Mouse (Mus musculus) stomach, embryonic 15.5 days (tissue): ENCODE results near the gene Serpinb1a. TPM values are rescaled to one million over a fixed set of nuclear protein-coding genes. Genes with fewer than 3 reads are reported as not detected.
A peak's percentile ranks its signal among the peaks of the same experiment; 100 is the strongest.

Experiments
- ATAC-seq: fragments of 200-750 bp; cut with Nextera tagmentation; 2 replicates; pipeline ENCODE4 v1.8.0; 2017; ENCODE audit warnings: low read depth, moderate number of reproducible peaks, moderate TSS enrichment; ENCODE audit not compliant: insufficient read depth, low FRiP score
- H3K27ac ChIP-seq: fragments of 300-500 bp; sonication (generic); 2 replicates; pipeline ENCODE4 v1.5.1; 2015; ENCODE audit warnings: mild to moderate bottlenecking, inconsistent platforms
- H3K27me3 ChIP-seq: fragments of 300-500 bp; sonication (generic); replicated peaks from 2 replicates; pipeline ENCODE4 v1.6.1; 2015; ENCODE audit warnings: inconsistent platforms
- H3K36me3 ChIP-seq: fragments of 300-500 bp; sonication (generic); 2 replicates; pipeline ENCODE4 v1.6.1; 2015; ENCODE audit warnings: inconsistent platforms
- H3K4me1 ChIP-seq: fragments of 300-500 bp; sonication (generic); 2 replicates; pipeline ENCODE4 v1.6.1; 2015; ENCODE audit warnings: inconsistent platforms
- H3K4me2 ChIP-seq: fragments of 300-500 bp; sonication (generic); 2 replicates; pipeline ENCODE4 v1.6.1; 2015; ENCODE audit warnings: mild to moderate bottlenecking, inconsistent platforms
- H3K4me3 ChIP-seq: fragments of 300-500 bp; sonication (generic); replicated peaks from 2 replicates; pipeline ENCODE4 v1.5.1; 2015; ENCODE audit warnings: inconsistent platforms
- H3K9ac ChIP-seq: fragments of 300-500 bp; sonication (generic); 2 replicates; pipeline ENCODE4 v1.6.1; 2015; ENCODE audit warnings: inconsistent platforms
- H3K9me3 ChIP-seq: fragments of 300-500 bp; sonication (generic); 2 replicates; pipeline ENCODE4 v1.6.1; 2016; ENCODE audit warnings: inconsistent platforms
- WGBS: fragments of 180-500 bp; shearing (Covaris S2); methylation state at CpG from one replicate; pipeline ENCODE4 v1.1.7; 2015; 5-methylcytosine and 5-hydroxymethylcytosine counted together
- polyA plus RNA-seq: library from polyadenylated mRNA; unstranded; fragments of >200 nt; fragmentation: Nextera tagmentation; extraction: Ambion mirVana; gene quantifications from 2 replicates; pipeline ENCODE4 v1.2.1, GENCODE M21; 2015

Serpinb1a gene
- polyA plus RNA-seq, 1 experiment from 2014 or later = 74.9 TPM

DNA sequence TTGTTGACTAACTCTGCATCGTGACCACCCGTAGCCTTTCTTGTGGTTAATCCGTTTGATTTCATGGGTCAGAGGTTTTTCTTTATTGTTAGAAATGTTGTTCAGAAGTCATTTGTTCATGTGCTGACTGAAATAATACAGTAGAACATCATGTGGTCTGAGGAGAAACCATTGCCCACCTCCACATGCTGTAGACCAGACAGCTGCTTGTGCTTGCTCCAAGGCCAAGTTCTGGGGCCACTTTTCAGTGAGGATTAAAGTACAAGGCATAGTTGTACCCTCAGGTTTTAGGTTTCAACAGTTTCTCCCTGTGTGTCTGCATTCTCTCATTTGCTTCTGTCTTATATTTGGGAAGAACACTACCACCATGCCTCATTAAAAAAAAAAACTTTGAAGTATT lies 43.4 kb downstream of the Serpinb1a start:
- H3K9me3 ChIP-seq = no peaks in the 10 kb centered on the region
- no peak overlapping the region for H3K9ac ChIP-seq
- no peaks in the 10 kb centered on the region for H3K27me3 ChIP-seq
- no peak overlapping the region for H3K27ac ChIP-seq
- H3K36me3 ChIP-seq = peaks cover 15% of the 10 kb centered on the region; the same call in 1 of the 2 replicates
- no peak for ATAC-seq
- no peak overlapping the region for H3K4me2 ChIP-seq
- WGBS = 90% methylated on average over 3 of the region's 3 CpGs
- no peak overlapping the region for H3K4me3 ChIP-seq
- peaks cover 15% of the 10 kb centered on the region for H3K4me1 ChIP-seq

GRCm38 (mm10) chr13:32806820-32807219 lies 44.2 kb downstream of the Serpinb1a start:
- no peak overlapping the region for H3K27ac ChIP-seq
- H3K9ac ChIP-seq = no peak overlapping the region
- no peaks in the 10 kb centered on the region for H3K9me3 ChIP-seq
- H3K36me3 ChIP-seq = peaks cover 15% of the 10 kb centered on the region; the same call in 1 of the 2 replicates
- H3K27me3 ChIP-seq = no peaks in the 10 kb centered on the region
- WGBS = 89% methylated on average over 7 of the region's 7 CpGs
- ATAC-seq = no peak
- H3K4me2 ChIP-seq = no peak overlapping the region
- peaks cover 15% of the 10 kb centered on the region for H3K4me1 ChIP-seq
- H3K4me3 ChIP-seq = no peak overlapping the region

DNA sequence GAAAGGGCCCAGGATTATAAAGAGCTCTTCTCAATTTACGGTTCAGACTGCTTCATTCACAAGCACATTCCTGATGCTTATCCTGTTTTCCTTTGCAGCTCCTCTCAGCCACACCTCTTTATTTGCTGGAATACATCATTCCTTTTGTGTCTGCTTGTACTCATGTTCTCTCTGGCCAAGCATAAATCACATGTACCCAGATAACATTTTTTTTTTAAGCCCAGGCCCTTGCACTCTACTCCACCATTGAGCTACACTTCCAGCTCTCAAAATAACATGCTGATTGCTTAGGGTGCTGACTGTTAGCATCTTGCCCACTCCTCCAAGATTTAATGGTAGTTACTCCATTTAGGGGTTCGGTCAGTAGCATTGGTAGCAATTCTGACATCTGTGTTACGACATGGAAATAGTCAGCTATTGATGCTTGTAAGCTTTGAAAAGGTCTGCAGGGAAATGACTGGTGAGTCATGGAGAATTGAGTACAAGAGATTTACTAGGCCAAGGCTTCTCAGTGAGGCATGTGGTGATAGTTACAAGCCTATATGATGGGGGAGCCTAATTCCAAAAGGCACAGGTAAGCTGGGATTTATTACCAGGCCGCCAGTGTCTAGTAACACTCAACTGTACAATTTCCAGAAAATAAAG lies 47.2 kb downstream of the Serpinb1a start:
- H3K4me3 ChIP-seq = peak overlapping the region; percentile 91
- no peaks in the 10 kb centered on the region for H3K9me3 ChIP-seq
- H3K36me3 ChIP-seq = peaks cover 11% of the 10 kb centered on the region; the same call in 1 of the 2 replicates
- peaks cover 15% of the 10 kb centered on the region for H3K4me1 ChIP-seq
- H3K27ac ChIP-seq = no peak overlapping the region
- no peaks in the 10 kb centered on the region for H3K27me3 ChIP-seq
- H3K4me2 ChIP-seq = peak overlapping the region; percentile 92
- no peak for ATAC-seq
- 71% methylated on average over 4 of the region's 4 CpGs for WGBS
- H3K9ac ChIP-seq = no peak overlapping the region

- peak within 1 kb of the TSS; percentile 75 for H3K9ac ChIP-seq
- under 1% methylated on average over 94 of the region's 95 CpGs for WGBS
- peak within 1 kb of the TSS; percentile 91 for H3K4me3 ChIP-seq
- H3K27me3 ChIP-seq = no peaks in the 10 kb centered on the region
- H3K36me3 ChIP-seq = peaks cover 4% of the 10 kb centered on the region; the same call in 1 of the 2 replicates
- H3K4me2 ChIP-seq = peak within 1 kb of the TSS; percentile 92
- peak; percentile 8 for ATAC-seq
- H3K9me3 ChIP-seq = no peaks in the 10 kb centered on the region
- peak within 1 kb of the TSS; percentile 74 for H3K27ac ChIP-seq
- H3K4me1 ChIP-seq = peaks cover 15% of the 10 kb centered on the region
Observed at GRCm38 (mm10) chr13:32802259-32803081, 48.5 kb downstream of the Serpinb1a start, which contains the start of gene D930007J09Rik. Gene D930007J09Rik (minus strand): TSS chr13:32802849.

- Histone ChIP-seq H3K9me3 (no peaks in the 10 kb centered on the region), H3K4me3 (peak within 1 kb of the TSS; percentile 91), H3K9ac (peak within 1 kb of the TSS; percentile 75), H3K4me1 (peaks cover 12% of the 10 kb centered on the region), H3K27me3 (no peaks in the 10 kb centered on the region), H3K4me2 (peak within 1 kb of the TSS; percentile 92), H3K36me3 (peaks cover 2% of the 10 kb centered on the region; the same call in 1 of the 2 replicates), H3K27ac (peak within 1 kb of the TSS; percentile 74)
- WGBS = under 1% methylated on average over 50 of the region's 51 CpGs
- ATAC-seq = peak; percentile 97
Observed at GRCm38 (mm10) chr13:32801693-32802221, 49.2 kb downstream of the Serpinb1a start, which contains the start of gene Wrnip1. Gene Wrnip1 (plus strand): TSS chr13:32802038.

DNA sequence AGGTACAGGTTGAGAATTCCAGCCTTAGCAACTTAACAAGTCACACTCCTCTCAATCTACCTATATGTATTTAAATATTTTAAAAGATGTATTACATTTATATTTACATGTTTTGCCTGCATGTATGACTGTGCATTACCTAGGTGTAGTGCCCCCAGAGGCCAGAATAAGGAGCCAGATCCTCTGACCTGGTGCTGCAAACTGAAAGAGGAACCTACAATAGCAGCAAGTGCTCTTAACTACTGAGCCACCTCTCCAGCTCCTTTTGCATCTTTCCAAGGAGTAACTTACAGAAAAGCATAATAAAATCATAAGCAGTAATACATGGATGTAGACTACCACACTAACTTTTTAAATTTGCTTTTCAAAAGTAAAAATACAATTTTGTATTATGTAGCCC lies 50.1 kb downstream of the Serpinb1a start:
- H3K36me3 ChIP-seq = no peaks in the 10 kb centered on the region

GRCm38 (mm10) chr13:32799131-32799530 lies 51.9 kb downstream of the Serpinb1a start:
- Histone ChIP-seq H3K9me3 (no peaks in the 10 kb centered on the region), H3K36me3 (no peaks in the 10 kb centered on the region), H3K4me1 (peaks cover 12% of the 10 kb centered on the region), H3K27me3 (no peaks in the 10 kb centered on the region), H3K9ac (no peak overlapping the region), H3K4me2 (no peak overlapping the region), H3K4me3 (no peak overlapping the region), H3K27ac (no peak overlapping the region)
- WGBS = 62% methylated on average over 2 of the region's 2 CpGs
- no peak for ATAC-seq

More for the DNA sequence above, 50.1 kb downstream of the Serpinb1a start:
- Histone ChIP-seq H3K4me3 (no peak overlapping the region; the same call in 1 of the 2 replicates), H3K4me1 (peaks cover 12% of the 10 kb centered on the region), H3K4me2 (peak overlapping the region; percentile 67), H3K27ac (0 out of 2 replicates have a peak overlapping the region, but pooled peaks have one; percentile 53), H3K9me3 (no peaks in the 10 kb centered on the region), H3K27me3 (no peaks in the 10 kb centered on the region), H3K9ac (no peak overlapping the region)
- ATAC-seq = no peak

DNA sequence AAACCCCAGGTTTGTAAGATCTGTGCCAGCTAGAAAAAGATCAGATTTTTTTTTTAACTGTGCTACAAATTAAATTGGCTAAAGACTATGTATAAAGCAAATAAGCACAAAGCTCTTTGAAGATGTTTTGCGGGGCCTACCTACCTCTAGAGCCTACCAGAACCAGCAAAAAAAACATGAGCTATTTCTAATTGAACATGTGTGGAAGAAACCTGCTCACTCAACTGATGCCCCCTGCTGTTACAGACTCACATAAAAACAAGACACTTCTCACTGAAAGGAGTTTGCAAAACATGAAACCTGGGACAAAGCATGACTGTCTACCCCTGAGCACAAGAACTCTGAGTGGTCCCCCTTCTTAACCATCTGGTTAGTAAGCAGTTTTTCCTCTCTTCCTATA lies 53.9 kb downstream of the Serpinb1a start:
- Histone ChIP-seq H3K4me2 (no peak overlapping the region), H3K27me3 (no peaks in the 10 kb centered on the region), H3K4me1 (no peaks in the 10 kb centered on the region), H3K4me3 (no peak overlapping the region), H3K27ac (no peak overlapping the region), H3K36me3 (no peaks in the 10 kb centered on the region), H3K9me3 (no peaks in the 10 kb centered on the region), H3K9ac (no peak overlapping the region)
- 80% methylated on average over 1 of the region's 1 CpGs for WGBS
- no peak for ATAC-seq

DNA sequence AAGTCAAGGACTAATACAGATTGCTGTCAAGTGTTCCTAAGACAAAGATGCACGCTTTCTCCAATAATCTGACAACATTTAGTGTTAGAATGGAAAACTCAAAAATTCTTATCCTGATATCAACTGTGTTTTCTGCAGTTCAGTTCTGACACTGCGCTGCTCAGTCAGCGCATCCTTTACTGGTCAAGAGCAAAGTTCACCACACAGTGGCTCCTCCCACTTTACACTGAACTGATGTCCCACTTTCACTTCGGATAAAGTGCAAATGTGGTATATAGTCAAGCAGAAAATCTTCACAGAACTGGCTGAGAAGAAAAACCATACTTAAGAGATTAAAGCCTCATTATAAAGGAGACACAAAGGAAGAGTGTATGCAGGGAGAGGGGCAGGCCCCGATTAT lies 55.8 kb downstream of the Serpinb1a start:
- Histone ChIP-seq H3K4me1 (no peaks in the 10 kb centered on the region), H3K9me3 (no peaks in the 10 kb centered on the region), H3K9ac (no peak overlapping the region), H3K36me3 (no peaks in the 10 kb centered on the region), H3K4me2 (no peak overlapping the region), H3K4me3 (no peak overlapping the region), H3K27ac (no peak overlapping the region), H3K27me3 (no peaks in the 10 kb centered on the region)
- WGBS = 86% methylated on average over 5 of the region's 5 CpGs
- ATAC-seq = no peak

DNA sequence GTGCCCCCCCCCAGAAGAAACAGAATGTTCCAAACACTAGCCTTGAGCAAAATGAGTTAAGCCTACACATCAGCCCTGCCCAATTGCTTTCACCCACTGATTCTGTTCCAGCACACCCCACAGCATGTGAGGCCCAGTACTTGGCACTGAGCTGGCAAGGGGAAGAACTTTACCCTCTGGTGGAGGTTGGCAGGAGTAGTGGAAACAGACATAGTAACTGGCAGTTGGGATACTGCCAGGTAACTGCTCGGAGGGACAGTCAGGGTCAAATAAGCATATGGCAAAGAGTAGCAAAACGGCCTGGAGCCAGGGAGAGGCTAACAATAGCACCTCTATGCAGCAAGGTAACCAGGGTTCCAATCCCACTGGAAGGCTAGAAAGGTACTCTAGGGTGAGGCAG lies 56.4 kb downstream of the Serpinb1a start:
- H3K27me3 ChIP-seq = no peaks in the 10 kb centered on the region
- no peak overlapping the region for H3K27ac ChIP-seq
- H3K9me3 ChIP-seq = no peaks in the 10 kb centered on the region
- no peak for ATAC-seq
- H3K4me2 ChIP-seq = no peak overlapping the region
- no peaks in the 10 kb centered on the region for H3K4me1 ChIP-seq
- no peaks in the 10 kb centered on the region for H3K36me3 ChIP-seq
- WGBS = 56% methylated on average over 2 of the region's 2 CpGs
- H3K4me3 ChIP-seq = no peak overlapping the region
- no peak overlapping the region for H3K9ac ChIP-seq
